Mouse (Mus musculus): ENCODE measurements at regions not wholly inside any gene's neighbourhood (a gene's known extent, or its start where the extent isn't known, plus 50 kb on each side); places are given as distances from the start of the nearest gene placed in this dataset.

DNA sequence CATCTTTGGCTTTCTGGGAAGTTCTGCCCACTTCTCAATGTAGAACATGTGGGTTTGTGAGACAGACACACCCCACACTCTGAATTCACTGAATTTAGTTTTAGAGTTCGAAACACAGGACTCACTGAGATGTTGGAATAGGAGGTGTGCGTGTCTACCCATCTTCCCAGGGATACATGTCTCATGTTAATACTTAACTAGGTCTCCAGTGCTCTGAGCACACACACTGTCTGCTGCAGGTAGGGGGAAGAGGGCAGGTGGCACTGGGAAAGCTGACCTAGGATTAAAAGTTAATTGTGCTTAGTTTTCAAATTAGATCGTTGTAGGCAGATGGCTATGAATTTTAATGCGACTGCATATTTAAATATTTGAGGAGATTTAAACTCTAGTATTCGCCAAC lies 60.0 kb upstream of the Ppm1b start:
- TF ChIP-seq POLR2A (IDR thresholded peaks at IDR 0.05; ENCODE audit: borderline replicate concordance, extremely low read depth, insufficient read depth, insufficient read length): no peak
- Histone ChIP-seq H3K4me3 (replicated peaks; ENCODE audit: low read length) (no peak overlapping the region), H3K4me2 (replicated peaks; ENCODE audit: low read depth, low read length, severe bottlenecking) (no peak overlapping the region), H3K27me3 (ENCODE audit: control insufficient read depth, insufficient read depth, low read length) (no peaks in the 10 kb centered on the region), H3K9ac (ENCODE audit: low read depth, low read length, severe bottlenecking) (no peak overlapping the region), H3K27ac (replicated peaks; ENCODE audit: low read depth, low read length) (no peak overlapping the region), H3K36me3 (ENCODE audit: control insufficient read depth, insufficient read depth, low read length) (no peaks in the 10 kb centered on the region), H3K4me1 (ENCODE audit: control insufficient read depth, insufficient read depth, low read length) (no peaks in the 10 kb centered on the region), H3K9me3 (ENCODE audit: control insufficient read depth, low read length) (no peaks in the 10 kb centered on the region)
- 88% methylated on average over 5 of the region's 5 CpGs for WGBS
- DNase-seq (ENCODE audit: low spot score) (no peak), ATAC-seq (ENCODE audit: low FRiP score, low read depth) (no peak)

DNA sequence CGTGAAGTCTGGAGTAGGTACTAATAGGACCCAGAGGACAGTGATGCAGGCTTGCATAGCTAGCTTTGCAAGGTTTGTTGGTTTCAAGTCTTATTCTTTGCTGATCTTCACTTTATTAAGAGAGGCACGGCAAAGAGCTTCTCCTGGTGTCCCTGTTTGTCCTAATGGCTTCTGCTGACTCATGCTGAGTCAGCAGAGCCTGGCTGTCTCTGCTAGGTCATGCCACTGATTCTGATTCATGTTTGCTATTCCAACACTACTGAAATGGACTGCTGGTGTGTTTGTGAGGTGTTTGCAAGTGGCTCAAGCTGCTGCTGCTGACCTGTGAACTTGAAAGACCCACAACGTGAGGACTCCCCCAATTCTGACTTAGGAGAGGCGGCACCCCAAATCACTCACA lies 58.1 kb upstream of the Ppm1b start:
- no peaks in the 10 kb centered on the region for H3K9me3 ChIP-seq (ENCODE audit: control insufficient read depth, low read length)
- no peaks in the 10 kb centered on the region for H3K4me1 ChIP-seq (ENCODE audit: control insufficient read depth, insufficient read depth, low read length)
- DNase-seq (ENCODE audit: low spot score) (no peak), ATAC-seq (ENCODE audit: low FRiP score, low read depth) (no peak)
- no peaks in the 10 kb centered on the region for H3K36me3 ChIP-seq (ENCODE audit: control insufficient read depth, insufficient read depth, low read length)
- no peak overlapping the region for H3K4me3 ChIP-seq (replicated peaks; ENCODE audit: low read length)
- no peak overlapping the region for H3K9ac ChIP-seq (ENCODE audit: low read depth, low read length, severe bottlenecking)
- no peak overlapping the region for H3K27ac ChIP-seq (replicated peaks; ENCODE audit: low read depth, low read length)
- H3K27me3 ChIP-seq (ENCODE audit: control insufficient read depth, insufficient read depth, low read length): no peaks in the 10 kb centered on the region
- no peak overlapping the region for H3K4me2 ChIP-seq (replicated peaks; ENCODE audit: low read depth, low read length, severe bottlenecking)
- no peak for TF ChIP-seq POLR2A (IDR thresholded peaks at IDR 0.05; ENCODE audit: borderline replicate concordance, extremely low read depth, insufficient read depth, insufficient read length)
- WGBS: 94% methylated on average over 4 of the region's 4 CpGs

DNA sequence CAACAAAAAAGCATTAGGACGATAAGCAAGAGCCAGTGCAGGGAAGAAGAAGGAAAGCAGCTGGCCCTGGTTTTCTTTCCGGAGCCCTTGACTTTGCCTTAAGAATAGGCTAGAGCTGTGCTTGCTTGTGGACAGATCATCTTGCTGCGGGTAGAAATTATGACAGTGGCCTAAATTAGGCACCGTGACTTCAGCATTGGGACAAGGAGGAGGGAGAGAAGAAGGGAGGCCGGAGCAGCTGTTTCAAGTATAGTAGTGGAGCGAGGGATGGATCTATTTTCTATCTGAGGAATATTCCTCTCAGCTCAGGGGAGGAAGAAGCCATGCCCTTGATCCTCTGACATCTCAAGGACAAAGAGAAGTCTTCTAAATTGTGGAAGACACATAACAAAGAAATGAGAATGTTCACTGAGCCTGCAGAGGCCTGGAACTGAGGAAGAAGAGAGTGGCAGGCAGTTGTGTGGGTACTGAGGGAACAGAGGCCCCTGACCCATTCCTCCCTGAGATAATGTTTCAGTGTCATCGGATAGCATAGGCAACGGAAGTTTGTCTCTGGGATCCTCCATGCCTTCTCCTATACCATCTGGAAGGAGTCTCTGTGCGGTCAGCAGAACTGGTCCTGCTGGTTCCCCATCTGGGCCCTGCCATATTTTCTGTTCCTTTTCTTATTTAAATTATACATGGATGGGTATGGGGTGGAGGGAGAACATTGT lies 52.8 kb upstream of the Ppm1b start:
- Histone ChIP-seq H3K4me2 (replicated peaks; ENCODE audit: low read depth, low read length, severe bottlenecking) (no peak overlapping the region), H3K36me3 (ENCODE audit: control insufficient read depth, insufficient read depth, low read length) (no peaks in the 10 kb centered on the region), H3K9ac (ENCODE audit: low read depth, low read length, severe bottlenecking) (no peak overlapping the region), H3K9me3 (ENCODE audit: control insufficient read depth, low read length) (no peaks in the 10 kb centered on the region), H3K4me3 (replicated peaks; ENCODE audit: low read length) (no peak overlapping the region), H3K27me3 (ENCODE audit: control insufficient read depth, insufficient read depth, low read length) (no peaks in the 10 kb centered on the region), H3K27ac (replicated peaks; ENCODE audit: low read depth, low read length) (no peak overlapping the region), H3K4me1 (ENCODE audit: control insufficient read depth, insufficient read depth, low read length) (no peaks in the 10 kb centered on the region)
- TF ChIP-seq POLR2A (IDR thresholded peaks at IDR 0.05; ENCODE audit: borderline replicate concordance, extremely low read depth, insufficient read depth, insufficient read length): no peak
- ATAC-seq (ENCODE audit: low FRiP score, low read depth) (no peak), DNase-seq (ENCODE audit: low spot score) (no peak)
- WGBS: 80% methylated on average over 9 of the region's 9 CpGs

All from limb, embryonic 14.5 days (tissue).